Mouse (Mus musculus) thymus, adult 2 months (tissue): Measurements from ENCODE around the gene Map3k1.

Experiments
- CTCF ChIP-seq: fragments of 200-500 bp; IDR thresholded peaks from 2 replicates; pipeline ENCODE4 v1.5.1; 2012; ENCODE audit warnings: mild to moderate bottlenecking, control low read depth, low read length, moderate library complexity, borderline replicate concordance; ENCODE audit not compliant: control insufficient read depth, poor library complexity, insufficient read depth; ENCODE audit errors: extremely low read depth
- POLR2A ChIP-seq: fragments of 200-500 bp; IDR thresholded peaks from 2 replicates; pipeline ENCODE4 v1.6.1; 2012; ENCODE audit warnings: mild to moderate bottlenecking, low read length, control low read depth, moderate library complexity; ENCODE audit not compliant: control insufficient read depth, poor library complexity, insufficient read depth; ENCODE audit errors: extremely low read depth

GRCm38 (mm10) chr13:111852451-111853224 lies 43.8 kb upstream of the Map3k1 start:
- TF ChIP-seq POLR2A (no peak), CTCF (no peak)
